In genomic region chr14:33673350-33674087, GRCm38 (mm10) we compare ENCODE assay signal across 8 mouse cellular contexts.
DNase-seq lines count a peak whose midpoint lies in the region; ATAC-seq and TF ChIP-seq lines count a peak whose summit lies in the region.

No protein-coding gene starts in this region.

- 83% methylated on average over 5 of the region's 5 CpGs for WGBS in hindbrain, embryonic 11.5 days
- 85% methylated on average over 5 of the region's 5 CpGs for WGBS in hindbrain, embryonic 12.5 days
- 64% methylated on average over 5 of the region's 5 CpGs for WGBS in heart, postnatal 0 days

- DNase-seq in hindbrain, embryonic 11.5 days (ENCODE audit: low spot score), result peak; percentile 49
- DNase-seq in cerebellum, adult 18-20 months, result peak; percentile 38 to 45
- no peak for DNase-seq in heart, postnatal 0 days (ENCODE audit: low spot score)
- DNase-seq in left cerebral cortex, adult 8-10 months (ENCODE audit: low spot score in 2 of 2), result peak; percentile 19 to 38
- DNase-seq in right cerebral cortex, adult 2 months (ENCODE audit: low spot score in 2 of 2), result peak; percentile 73

- no peaks in the 10 kb centered on the region for H3K9me3 ChIP-seq in hindbrain, embryonic 11.5 days (ENCODE audit: control insufficient read depth, low read length)
- H3K9me3 ChIP-seq in hindbrain, embryonic 12.5 days (replicated peaks), result no peaks in the 10 kb centered on the region
- no peaks in the 10 kb centered on the region for H3K9me3 ChIP-seq in ES-Bruce4 (replicated peaks; ENCODE audit: control insufficient read depth, insufficient read depth, low read length, poor library complexity, severe bottlenecking)
- H3K9me3 ChIP-seq in heart, postnatal 0 days (replicated peaks; ENCODE audit: control insufficient read depth, low read length), result no peaks in the 10 kb centered on the region

- no peak for TF ChIP-seq EP300 in ES-Bruce4 (IDR thresholded peaks at IDR 0.05; ENCODE audit: insufficient read depth, low read depth, low read length)
- no peak for TF ChIP-seq EP300 in heart, postnatal 0 days (IDR thresholded peaks at IDR 0.05; ENCODE audit: low read depth)

- no peaks in the 10 kb centered on the region for H3K27me3 ChIP-seq in hindbrain, embryonic 11.5 days (ENCODE audit: control insufficient read depth, insufficient read depth, low read length)
- no peaks in the 10 kb centered on the region for H3K27me3 ChIP-seq in hindbrain, embryonic 12.5 days
- no peaks in the 10 kb centered on the region for H3K27me3 ChIP-seq in ES-Bruce4 (ENCODE audit: control insufficient read depth, insufficient read depth, low read length, poor library complexity, severe bottlenecking)
- H3K27me3 ChIP-seq in heart, postnatal 0 days (ENCODE audit: control insufficient read depth, insufficient read depth, low read length), result no peaks in the 10 kb centered on the region

- H3K27ac ChIP-seq in hindbrain, embryonic 11.5 days (ENCODE audit: low read depth, low read length), result no peak overlapping the region
- no peak overlapping the region for H3K27ac ChIP-seq in hindbrain, embryonic 12.5 days
- H3K27ac ChIP-seq in ES-Bruce4 (ENCODE audit: insufficient read depth, low read length), result no peak overlapping the region
- H3K27ac ChIP-seq in heart, postnatal 0 days (ENCODE audit: low read depth), result no peak overlapping the region

- no peaks in the 10 kb centered on the region for H3K4me1 ChIP-seq in hindbrain, embryonic 11.5 days (replicated peaks; ENCODE audit: control insufficient read depth, insufficient read depth, low read length)
- no peaks in the 10 kb centered on the region for H3K4me1 ChIP-seq in hindbrain, embryonic 12.5 days
- H3K4me1 ChIP-seq in ES-Bruce4 (ENCODE audit: control insufficient read depth, insufficient read depth, low read length), result no peaks in the 10 kb centered on the region
- no peaks in the 10 kb centered on the region for H3K4me1 ChIP-seq in heart, postnatal 0 days (ENCODE audit: control insufficient read depth, insufficient read depth)

- TF ChIP-seq CTCF in ES-Bruce4 (IDR thresholded peaks at IDR 0.05; ENCODE audit: low read depth, low read length), result peak; percentile 72
- TF ChIP-seq CTCF in heart, postnatal 0 days (IDR thresholded peaks at IDR 0.05; ENCODE audit: low read depth), result peak; percentile 75

- no peak for TF ChIP-seq POLR2A in ES-Bruce4 (IDR thresholded peaks at IDR 0.05; ENCODE audit: insufficient read depth, low read length)

- H3K4me3 ChIP-seq in hindbrain, embryonic 11.5 days (ENCODE audit: low read depth, low read length), result no peak overlapping the region
- H3K4me3 ChIP-seq in hindbrain, embryonic 12.5 days, result no peak overlapping the region
- no peak overlapping the region for H3K4me3 ChIP-seq in ES-Bruce4 (ENCODE audit: low read depth, low read length)
- no peak overlapping the region for H3K4me3 ChIP-seq in heart, postnatal 0 days (ENCODE audit: low read depth, low read length)

- no peak for ATAC-seq in hindbrain, embryonic 11.5 days (ENCODE audit: low FRiP score)
- no peak for ATAC-seq in hindbrain, embryonic 12.5 days (ENCODE audit: low FRiP score)
- ATAC-seq in heart, postnatal 0 days (ENCODE audit: insufficient read depth, low read depth), result peak; percentile 41; the same call in 1 of the 2 replicates
- ATAC-seq in erythroid progenitor cell, adult 5-6 weeks (replicated peaks; ENCODE audit: low FRiP score, poor library complexity, severe bottlenecking), result no peak

- H3K4me2 ChIP-seq in hindbrain, embryonic 11.5 days (replicated peaks; ENCODE audit: low read depth, low read length), result no peak overlapping the region
- no peak overlapping the region for H3K4me2 ChIP-seq in hindbrain, embryonic 12.5 days (replicated peaks)
- no peak overlapping the region for H3K4me2 ChIP-seq in heart, postnatal 0 days (ENCODE audit: low read depth, low read length)

- no peak overlapping the region for H3K9ac ChIP-seq in hindbrain, embryonic 11.5 days (ENCODE audit: low read depth, low read length)
- H3K9ac ChIP-seq in hindbrain, embryonic 12.5 days, result no peak overlapping the region
- no peak overlapping the region for H3K9ac ChIP-seq in ES-Bruce4 (ENCODE audit: low read depth, poor library complexity, severe bottlenecking)
- H3K9ac ChIP-seq in heart, postnatal 0 days (replicated peaks; ENCODE audit: low read depth, low read length), result no peak overlapping the region

- no peaks in the 10 kb centered on the region for H3K36me3 ChIP-seq in hindbrain, embryonic 11.5 days (ENCODE audit: control insufficient read depth, insufficient read depth, low read length)
- H3K36me3 ChIP-seq in hindbrain, embryonic 12.5 days, result no peaks in the 10 kb centered on the region
- no peaks in the 10 kb centered on the region for H3K36me3 ChIP-seq in ES-Bruce4 (ENCODE audit: control insufficient read depth, insufficient read depth, low read length, poor library complexity, severe bottlenecking)
- no peaks in the 10 kb centered on the region for H3K36me3 ChIP-seq in heart, postnatal 0 days (replicated peaks; ENCODE audit: control insufficient read depth, insufficient read depth, low read length)
